Mouse (Mus musculus): ENCODE results near the gene Tnfrsf21. TPM values are rescaled to one million over a fixed set of nuclear protein-coding genes. Genes with fewer than 3 reads are reported as not detected.

Gene Tnfrsf21
- 100 to 1,000 TPM; 121 to 123 TPM for total RNA-seq (2021)
- long read RNA-seq, experiment 1, transcript Tnfrsf21-201 (6 exons, 3,627 nt), result major isoform, 119 of 134 reads
- long read RNA-seq, experiment 1, partial matches to known transcripts, result 13 of 134 reads
- long read RNA-seq, experiment 1, other reads (novel, unspliced or antisense), result 2 of 134 reads
- long read RNA-seq, experiment 2, transcript Tnfrsf21-201 (6 exons, 3,627 nt), result major isoform, 153 of 180 reads
- long read RNA-seq, experiment 2, partial matches to known transcripts, result 24 of 180 reads
- long read RNA-seq, experiment 2, other reads (novel, unspliced or antisense), result 2 of 180 reads

DNA sequence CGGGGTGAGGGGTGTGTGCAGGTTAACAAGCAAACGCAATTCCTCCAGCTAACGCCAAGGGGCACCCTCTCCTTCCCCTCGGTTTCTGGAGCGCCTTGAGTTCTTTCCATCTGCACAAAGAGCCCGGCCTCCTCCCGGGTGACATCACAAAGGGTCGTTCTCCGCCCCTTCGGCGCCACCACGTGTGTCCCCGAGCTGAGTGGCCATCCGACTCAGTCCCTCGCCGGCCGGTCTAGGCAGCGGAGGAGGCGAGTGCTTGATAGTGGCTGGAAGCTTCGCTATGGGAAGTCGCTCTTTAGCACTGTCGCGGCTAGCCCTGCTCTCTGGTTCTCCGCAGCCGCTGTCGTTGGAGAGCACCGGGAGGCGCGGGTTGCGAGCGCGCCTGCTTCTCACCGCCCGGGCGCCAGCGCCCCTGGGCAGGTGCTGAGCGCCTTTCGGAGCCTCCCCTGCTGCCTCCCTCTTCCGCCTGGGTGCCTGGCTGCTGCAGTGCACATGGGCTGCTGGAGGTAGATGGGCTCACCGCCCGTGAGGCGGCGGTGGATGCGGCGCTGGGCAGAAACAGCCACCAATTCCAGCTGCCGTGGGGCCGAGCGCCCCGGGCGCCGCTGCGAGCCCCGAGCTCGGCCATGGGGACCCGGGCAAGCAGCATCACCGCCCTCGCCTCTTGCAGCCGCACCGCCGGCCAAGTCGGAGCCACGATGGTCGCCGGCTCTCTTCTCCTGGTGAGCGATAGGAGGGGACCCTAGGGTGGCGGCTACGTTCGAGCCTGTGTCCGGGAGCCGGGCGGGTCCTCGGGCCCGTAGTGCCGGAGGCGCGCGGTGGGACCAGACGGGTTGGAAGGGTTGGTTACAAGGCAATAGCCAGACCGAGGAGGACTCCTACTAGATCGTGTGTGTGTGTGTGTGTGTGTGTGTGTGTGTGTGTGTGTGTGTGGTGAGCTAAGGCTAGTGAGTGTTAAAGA lies at the start of gene Tnfrsf21:
TSS of gene Tnfrsf21 (plus strand) at position 185 of the 961 bp plus-strand sequence.
- Histone ChIP-seq H3K27ac (peak within 1 kb of the TSS; percentile 95), H3K4me3 (peak within 1 kb of the TSS; percentile 92)
- peak; percentile 95 for DNase-seq (ENCODE audit: low spot score in 2 of 2)
- peak; percentile 95 for TF ChIP-seq CTCF (conservative IDR thresholded peaks at IDR 0.05)

GRCm38 (mm10) chr17:42968174-42968573 lies 48.2 kb upstream of the Tnfrsf21 start:
- no peak for TF ChIP-seq CTCF (conservative IDR thresholded peaks at IDR 0.05)
- Histone ChIP-seq H3K4me3 (no peak overlapping the region), H3K27ac (no peak overlapping the region)
- no peak for DNase-seq (ENCODE audit: low spot score in 2 of 2)

DNA sequence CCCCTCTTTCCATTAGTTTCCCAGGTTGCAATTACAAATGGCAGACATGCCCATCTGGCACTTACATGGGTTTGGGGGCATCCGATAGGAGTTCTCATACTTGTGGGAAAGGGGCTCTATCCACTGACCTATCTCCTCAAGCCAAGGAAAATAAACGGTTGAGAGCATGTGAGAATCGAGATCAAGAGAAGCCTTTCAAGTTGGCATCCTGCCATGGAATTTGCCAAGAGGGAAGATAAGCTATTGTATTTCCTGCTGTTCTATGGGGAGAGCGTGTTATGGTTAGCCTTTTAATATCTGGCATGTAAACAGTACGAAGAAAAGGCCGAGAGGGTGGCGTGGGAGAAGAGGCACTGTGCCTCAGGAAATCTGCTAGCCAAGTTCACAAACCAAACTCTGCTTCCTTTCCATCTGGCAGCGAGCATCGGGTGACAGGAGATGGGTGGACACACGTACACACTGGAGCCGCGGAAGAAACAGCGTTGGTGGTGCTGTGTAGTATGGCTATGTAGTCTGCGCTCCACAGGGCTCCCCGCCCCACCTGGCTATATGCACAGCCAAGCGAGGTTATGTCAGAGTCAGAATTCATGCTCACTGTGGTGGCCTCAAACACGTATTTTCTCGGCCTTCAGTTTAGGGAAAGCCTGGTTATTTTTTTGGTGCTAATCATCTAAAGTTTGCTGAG lies 40.9 kb upstream of the Tnfrsf21 start:
- no peak for TF ChIP-seq CTCF (conservative IDR thresholded peaks at IDR 0.05)
- DNase-seq (ENCODE audit: low spot score in 2 of 2), result no peak
- H3K27ac ChIP-seq, result no peak overlapping the region
- H3K4me3 ChIP-seq, result no peak overlapping the region

- Histone ChIP-seq H3K4me3 (no peak overlapping the region), H3K27ac (no peak overlapping the region)
- no peak for TF ChIP-seq CTCF (conservative IDR thresholded peaks at IDR 0.05)
- no peak for DNase-seq (ENCODE audit: low spot score in 2 of 2)
Measured at GRCm38 (mm10) chr17:42977766-42978165, 38.6 kb upstream of the Tnfrsf21 start.

DNA sequence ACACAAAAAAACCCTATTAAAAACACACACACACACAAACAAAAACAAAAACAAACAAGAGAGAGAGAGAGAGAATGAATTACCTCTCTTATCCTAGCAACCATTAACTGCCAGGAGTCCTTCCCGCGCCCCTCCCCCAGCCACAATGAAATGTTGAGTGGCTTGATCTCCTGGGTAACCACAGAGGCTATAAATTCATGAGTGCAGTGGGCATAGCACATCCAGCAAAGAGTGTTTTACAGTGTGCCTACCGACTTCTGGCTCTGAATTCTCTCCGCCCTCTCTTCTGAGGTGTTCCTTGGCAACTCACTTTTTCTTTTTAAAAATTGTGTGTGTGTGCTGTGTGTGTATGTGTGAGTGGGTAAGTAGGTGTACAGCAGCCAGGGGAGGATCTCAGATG lies 38.0 kb upstream of the Tnfrsf21 start:
- Histone ChIP-seq H3K4me3 (no peak overlapping the region), H3K27ac (no peak overlapping the region)
- no peak for TF ChIP-seq CTCF (conservative IDR thresholded peaks at IDR 0.05)
- DNase-seq (ENCODE audit: low spot score in 2 of 2), result no peak

- no peak overlapping the region for H3K4me3 ChIP-seq
- no peak for DNase-seq (ENCODE audit: low spot score in 2 of 2)
- H3K27ac ChIP-seq, result no peak overlapping the region
Measured at GRCm38 (mm10) chr17:42981806-42982205, 34.5 kb upstream of the Tnfrsf21 start.

DNA sequence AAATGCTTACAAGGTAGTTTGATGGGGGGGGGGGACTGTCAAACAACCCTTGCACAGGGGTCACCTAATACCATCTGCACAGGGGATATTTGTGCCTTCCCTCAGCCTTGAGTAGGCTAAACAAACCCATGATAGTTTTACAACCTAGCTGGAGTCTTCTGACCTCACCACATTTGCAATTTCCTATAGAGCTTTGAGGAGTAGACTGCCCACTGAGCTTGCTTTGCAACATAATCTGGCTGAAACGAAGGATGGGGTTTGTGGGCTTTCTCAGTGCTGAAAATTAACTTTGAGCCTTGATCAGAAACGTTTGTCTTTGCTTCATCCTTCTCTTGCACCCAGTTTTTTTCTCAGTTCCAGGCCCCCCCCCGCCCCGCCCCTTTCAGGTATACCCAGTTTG lies 33.8 kb upstream of the Tnfrsf21 start:
- H3K4me3 ChIP-seq, result no peak overlapping the region
- DNase-seq (ENCODE audit: low spot score in 2 of 2), result no peak
- H3K27ac ChIP-seq, result no peak overlapping the region
- no peak for TF ChIP-seq CTCF (conservative IDR thresholded peaks at IDR 0.05)

More at GRCm38 (mm10) chr17:42981806-42982205, 34.5 kb upstream of the Tnfrsf21 start:
- TF ChIP-seq CTCF (conservative IDR thresholded peaks at IDR 0.05), result no peak

DNA sequence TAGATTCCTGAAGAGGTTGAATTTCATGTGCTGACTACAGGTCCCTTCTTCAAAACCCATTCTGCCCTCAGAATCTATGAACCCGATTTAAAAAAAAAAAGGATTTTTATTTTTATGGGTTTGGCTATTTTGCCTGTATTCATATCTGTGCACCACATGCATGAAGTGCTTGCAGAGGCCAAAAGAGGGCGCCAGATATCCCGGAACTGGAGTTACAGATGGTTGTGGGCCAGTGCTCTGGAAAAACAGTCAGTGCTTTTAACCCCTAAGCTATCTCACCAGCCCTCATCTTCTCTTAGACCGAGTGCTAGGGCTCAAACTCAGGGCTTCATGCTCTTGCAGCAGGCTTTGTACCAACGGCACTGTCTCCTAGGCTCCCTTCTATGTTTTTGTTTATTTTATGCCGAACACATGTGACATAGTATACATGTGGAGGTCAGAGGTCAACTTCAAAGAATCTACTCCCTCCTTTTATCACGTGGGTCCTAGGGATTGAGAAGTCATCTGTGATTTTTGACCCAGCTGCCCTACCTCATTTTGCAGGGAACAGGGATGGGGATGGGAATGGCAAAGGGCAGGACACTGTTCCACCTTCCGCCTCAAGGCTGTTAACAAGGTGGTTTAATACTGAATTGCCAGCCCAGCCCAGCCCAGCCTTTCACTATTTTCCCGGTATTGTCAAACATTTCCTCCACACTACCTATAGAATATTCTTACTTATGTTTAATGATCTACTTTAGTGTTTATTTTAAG lies 30.3 kb upstream of the Tnfrsf21 start:
- no peak overlapping the region for H3K27ac ChIP-seq
- no peak overlapping the region for H3K4me3 ChIP-seq
- no peak for DNase-seq (ENCODE audit: low spot score in 2 of 2)
- TF ChIP-seq CTCF (conservative IDR thresholded peaks at IDR 0.05), result peak; percentile 61

- no peak for DNase-seq (ENCODE audit: low spot score in 2 of 2)
- peak; percentile 74 for TF ChIP-seq CTCF (conservative IDR thresholded peaks at IDR 0.05)
- H3K4me3 ChIP-seq, result no peak overlapping the region
- no peak overlapping the region for H3K27ac ChIP-seq
Measured at GRCm38 (mm10) chr17:42987692-42988091, 28.7 kb upstream of the Tnfrsf21 start.

DNA sequence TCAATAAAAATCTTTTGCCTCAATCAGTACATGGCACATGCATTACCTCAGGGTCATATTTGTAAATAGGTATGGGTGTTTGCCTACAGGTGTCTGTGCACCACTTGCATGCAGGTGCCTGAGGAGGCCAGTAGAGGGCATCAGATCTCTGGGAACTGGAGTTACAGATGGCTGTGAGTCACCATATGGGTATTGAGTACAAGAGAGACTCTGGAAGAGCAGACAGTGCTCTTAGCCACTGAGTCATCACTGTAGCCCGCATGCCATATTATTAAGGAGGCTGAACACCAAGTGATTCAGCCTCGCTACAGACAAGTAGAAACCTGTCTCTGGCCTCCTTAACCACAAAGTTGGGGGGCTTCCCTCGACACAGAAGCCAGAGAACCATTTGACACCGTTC lies 26.4 kb upstream of the Tnfrsf21 start:
- DNase-seq (ENCODE audit: low spot score in 2 of 2), result peak; percentile 23 to 34
- H3K27ac ChIP-seq, result no peak overlapping the region
- H3K4me3 ChIP-seq, result no peak overlapping the region
- TF ChIP-seq CTCF (conservative IDR thresholded peaks at IDR 0.05), result peak; percentile 72

DNA sequence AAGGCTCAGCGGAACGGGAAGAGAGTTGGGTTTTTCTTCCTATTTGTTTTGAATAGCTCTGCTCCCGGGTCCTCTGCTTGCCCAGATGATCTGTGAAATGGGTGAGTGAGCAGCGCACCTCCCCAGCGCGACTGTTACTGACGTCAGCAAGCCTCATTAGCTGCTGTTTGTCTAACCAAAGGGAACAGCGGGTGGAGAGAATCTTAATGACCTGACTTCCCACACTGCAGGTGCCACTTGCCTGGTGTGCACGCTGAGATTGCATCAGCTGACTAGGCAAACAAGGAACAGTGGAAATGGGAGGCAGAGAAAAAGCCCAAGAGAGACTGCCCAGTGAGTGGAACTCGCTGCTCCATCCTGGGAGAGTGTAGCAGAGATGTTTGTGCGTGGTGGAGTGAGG lies 25.2 kb upstream of the Tnfrsf21 start:
- H3K27ac ChIP-seq, result no peak overlapping the region
- no peak for TF ChIP-seq CTCF (conservative IDR thresholded peaks at IDR 0.05)
- no peak for DNase-seq (ENCODE audit: low spot score in 2 of 2)
- no peak overlapping the region for H3K4me3 ChIP-seq

- no peak overlapping the region for H3K27ac ChIP-seq
- H3K4me3 ChIP-seq, result no peak overlapping the region
- no peak for DNase-seq (ENCODE audit: low spot score in 2 of 2)
- no peak for TF ChIP-seq CTCF (conservative IDR thresholded peaks at IDR 0.05)
Measured at GRCm38 (mm10) chr17:42999446-42999977, 16.8 kb upstream of the Tnfrsf21 start.

All from layer of hippocampus, adult 2 months (tissue).